In the genomic region with DNA sequence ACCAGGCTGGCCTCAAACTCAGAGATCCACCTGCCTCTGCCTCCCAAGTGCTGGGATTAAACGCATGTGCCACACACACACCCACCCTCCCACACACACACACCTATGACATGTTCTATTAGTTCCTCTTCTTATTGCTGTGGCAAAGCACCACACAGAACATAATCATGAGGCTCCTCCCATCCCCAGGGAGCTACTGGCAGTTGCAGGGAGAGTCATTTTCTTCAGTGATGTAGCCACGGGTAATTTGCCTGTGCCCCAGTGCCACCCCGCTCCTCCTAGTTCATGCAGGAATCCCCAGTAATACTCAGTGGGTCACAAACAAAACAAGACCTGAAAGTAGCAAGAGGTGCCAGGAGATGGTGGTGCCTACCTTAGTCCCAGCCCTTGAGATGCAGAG, we compare ENCODE assay signal across 20 mouse cellular contexts. TPM values are rescaled to one million over a fixed set of nuclear protein-coding genes. Genes with fewer than 3 reads are reported as not detected.
"Had no signal": no experiment of that assay in that cellular context is flagged by ENCODE, and none has a peak within 500 bp of the region (broad histone marks: within the 10 kb centered on the region; RNA-seq: fewer than 3 reads in every experiment).

No protein-coding gene starts in this region.

- H3K27ac ChIP-seq: midbrain, embryonic 13.5 days; midbrain, embryonic 15.5 days; neural tube, embryonic 12.5 days had no signal

- H3K9ac ChIP-seq: lung, embryonic 14.5 days; midbrain, embryonic 13.5 days; midbrain, embryonic 15.5 days; neural tube, embryonic 12.5 days had no signal

- H3K4me3 ChIP-seq: midbrain, embryonic 13.5 days; midbrain, embryonic 15.5 days; neural tube, embryonic 12.5 days had no signal

- ATAC-seq: midbrain, embryonic 13.5 days; midbrain, embryonic 15.5 days had no signal

- H3K4me2 ChIP-seq: lung, embryonic 14.5 days; midbrain, embryonic 11.5 days; midbrain, embryonic 13.5 days; midbrain, embryonic 15.5 days; neural tube, embryonic 12.5 days had no signal

- H3K9me3 ChIP-seq: midbrain, embryonic 13.5 days; midbrain, embryonic 15.5 days; neural tube, embryonic 12.5 days had no signal

- H3K27me3 ChIP-seq: midbrain, embryonic 13.5 days; midbrain, embryonic 15.5 days; neural tube, embryonic 12.5 days had no signal

- DNase-seq: lung, adult 18-20 months; lung, embryonic 14.5 days; lung, postnatal 10 days; lung, postnatal 4 days; right cerebral cortex, postnatal 14 days; thymus, adult 2 months; thymus, postnatal 25 days had no signal

- H3K36me3 ChIP-seq: midbrain, embryonic 13.5 days; midbrain, embryonic 15.5 days; neural tube, embryonic 12.5 days had no signal

RNA-seq across cellular contexts. Expression of gene Mettl27, which starts 2.5 kb away (rescaled TPM):
- total RNA-seq: monocyte, adult 5-6 weeks had no signal

RNA-seq across cellular contexts. Expression of gene Cldn4, which starts 12.1 kb away (rescaled TPM):
- total RNA-seq: megakaryocyte, adult 5-6 weeks; monocyte, adult 5-6 weeks had no signal
- polyA plus RNA-seq: midbrain, embryonic 13.5 days; midbrain, embryonic 15.5 days; midbrain, postnatal 0 days; neural tube, embryonic 14.5 days had no signal

RNA-seq across cellular contexts. Expression of gene Cldn13, which starts 19.3 kb away (rescaled TPM):
- total RNA-seq: midbrain, postnatal 0 days; monocyte, adult 5-6 weeks; neutrophil, adult 5-6 weeks had no signal
- polyA plus RNA-seq: midbrain, embryonic 15.5 days; midbrain, postnatal 0 days; urinary bladder, adult 2 months had no signal

RNA-seq across cellular contexts. Expression of gene Tmem270, which starts 28.1 kb away (rescaled TPM):
- total RNA-seq: megakaryocyte, adult 5-6 weeks; midbrain, postnatal 0 days; monocyte, adult 5-6 weeks; neutrophil, adult 5-6 weeks had no signal
- polyA plus RNA-seq: lung, embryonic 14.5 days; lung, embryonic 16.5 days; midbrain, embryonic 11.5 days; midbrain, embryonic 13.5 days; midbrain, embryonic 15.5 days; neural tube, embryonic 12.5 days; neural tube, embryonic 14.5 days; stomach, embryonic 14.5 days; stomach, embryonic 16.5 days; thymus, adult 2 months; urinary bladder, adult 2 months had no signal

RNA-seq across cellular contexts. Expression of gene Cldn3, which starts 51.3 kb away (rescaled TPM):
- total RNA-seq: megakaryocyte, adult 5-6 weeks; monocyte, adult 5-6 weeks; neutrophil, adult 5-6 weeks had no signal
